Mouse (Mus musculus) erythroblast, embryonic 14.5 days (primary cell): ENCODE measurements around the gene Rfx7.

Experiments
- GATA1 ChIP-seq: IDR thresholded peaks from 2 replicates; pipeline ENCODE4 v1.6.1; 2012; ENCODE audit warnings: low read length, inconsistent platforms, mixed read lengths
- TAL1 ChIP-seq: IDR thresholded peaks from 3 replicates; pipeline ENCODE4 v1.6.1; 2012; ENCODE audit warnings: low read length, inconsistent platforms, mixed read lengths

DNA sequence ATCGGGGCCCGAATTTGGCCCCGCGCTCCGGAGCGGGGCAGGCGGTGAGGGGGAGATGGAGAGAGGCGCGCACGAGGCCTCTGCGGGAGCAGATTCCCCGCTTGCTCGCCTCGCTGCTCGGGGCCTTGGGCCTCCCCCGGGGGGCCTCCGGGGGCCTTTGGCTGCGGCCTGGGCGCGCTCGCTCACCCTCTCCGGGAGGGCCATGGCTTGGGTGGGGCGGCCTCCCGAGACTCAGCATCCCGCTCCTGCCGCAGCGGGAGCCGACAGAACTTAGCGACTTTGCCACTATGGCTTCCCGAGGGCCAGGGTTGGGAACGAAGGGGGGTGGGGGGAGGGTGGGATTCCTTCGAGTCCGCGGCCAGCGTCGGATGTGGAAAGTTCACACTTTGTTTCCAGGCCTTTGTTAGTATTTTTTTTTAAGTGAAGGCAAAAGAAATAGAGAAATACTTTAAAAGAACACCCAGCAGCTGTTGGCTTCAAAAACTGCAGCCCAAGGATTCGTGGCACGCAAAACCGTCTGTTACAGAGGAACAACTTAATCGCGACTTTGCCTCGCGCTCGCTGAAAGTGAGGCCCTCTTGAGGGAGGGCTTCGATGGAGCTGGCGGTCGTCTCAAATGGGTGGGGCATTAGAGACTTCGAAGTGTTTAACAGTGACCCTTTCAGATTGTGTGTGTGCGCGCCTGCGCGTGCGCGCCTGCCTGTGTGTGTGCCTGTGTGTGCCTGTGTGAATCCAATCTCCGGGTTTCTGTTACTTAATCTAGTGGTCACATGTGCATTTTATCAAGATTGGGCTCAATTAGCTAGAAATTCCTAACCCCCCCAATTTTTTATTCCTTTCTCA, 130.9 kb downstream of the Rfx7 start:
- TF ChIP-seq GATA1 (no peak), TAL1 (no peak)
